Mouse (Mus musculus) urinary bladder, postnatal 10 days (tissue): ENCODE results near the gene Ttl.
A peak's percentile ranks its signal among the peaks of the same experiment; 100 is the strongest.

Experiments used
- DNase-seq: peaks from one replicate; pipeline ENCODE4 v3.0.0; 2022; ENCODE audit warnings: low spot score

Ttl gene

GRCm38 (mm10) chr2:129065437-129066282 is at the start of gene Ttl:
TSS of gene Ttl (plus strand) at chr2:129065942.
- DNase-seq, result peak; percentile 19

DNA sequence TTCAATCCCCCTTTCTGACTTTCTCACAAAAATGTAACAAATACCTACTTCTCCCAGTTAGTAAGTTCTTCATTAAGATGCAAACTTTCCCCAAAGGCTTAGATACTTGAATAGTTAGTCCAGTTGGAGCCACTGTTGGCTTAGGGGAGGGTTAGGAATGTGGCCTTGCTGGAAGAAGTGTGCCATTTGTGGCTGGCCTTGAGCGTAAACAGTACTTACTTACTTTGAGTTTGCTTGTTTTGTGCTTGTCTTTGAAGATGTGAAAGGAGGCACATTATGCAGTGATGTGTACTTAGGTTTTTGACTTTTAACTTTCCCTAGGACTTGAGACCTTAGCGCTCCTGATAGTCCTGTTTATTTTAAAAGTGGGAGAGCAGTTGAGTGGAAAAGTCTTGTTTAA is 45.6 kb upstream of the Ttl start:
- DNase-seq, result no peak

DNA sequence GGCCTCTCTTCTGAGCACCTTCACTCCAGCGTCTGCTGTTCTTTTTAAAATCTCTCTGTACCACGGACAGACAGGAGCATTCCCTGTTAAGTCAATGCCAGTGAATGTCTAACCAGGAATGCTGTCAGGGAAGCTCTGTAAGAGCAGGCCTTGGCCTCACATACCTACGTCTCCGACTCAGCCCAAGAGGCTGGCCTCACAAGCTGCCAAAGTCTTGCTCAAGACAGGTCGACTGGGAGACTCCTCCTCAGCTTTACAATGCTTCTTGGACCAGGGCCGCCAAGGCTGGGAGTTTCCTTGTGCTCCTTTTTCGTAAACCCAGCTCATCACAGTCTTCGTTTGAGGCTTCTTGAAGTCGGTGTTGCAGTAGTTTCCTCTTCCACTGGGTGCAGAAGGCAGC is 40.9 kb upstream of the Ttl start:
- DNase-seq, result no peak

GRCm38 (mm10) chr2:129035381-129035780 is 30.4 kb upstream of the Ttl start:
- no peak for DNase-seq

- no peak for DNase-seq
Observed at GRCm38 (mm10) chr2:129038426-129038936, 27.3 kb upstream of the Ttl start.

- DNase-seq, result no peak
Observed at GRCm38 (mm10) chr2:129038937-129039631, 26.7 kb upstream of the Ttl start.

DNA sequence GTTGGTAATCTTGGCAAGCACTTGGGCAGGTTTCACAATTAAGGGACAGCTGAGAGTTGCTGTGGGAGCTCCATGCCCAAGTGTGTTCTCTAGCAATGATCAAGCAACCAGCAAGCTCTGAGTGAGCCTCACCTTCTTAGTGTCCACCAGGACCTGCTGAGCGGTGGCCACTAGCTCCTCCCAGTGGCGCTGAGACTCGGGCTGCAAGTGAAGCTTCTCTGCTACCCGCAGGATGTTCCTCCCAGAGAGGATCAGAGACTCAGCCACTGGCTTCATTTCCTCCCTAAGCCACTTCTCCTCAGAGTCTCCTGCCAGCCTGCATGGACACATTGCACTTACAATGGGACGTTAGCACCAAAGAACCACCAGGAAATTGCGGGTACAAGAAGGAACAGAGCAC is 25.2 kb upstream of the Ttl start:
- DNase-seq, result no peak

DNA sequence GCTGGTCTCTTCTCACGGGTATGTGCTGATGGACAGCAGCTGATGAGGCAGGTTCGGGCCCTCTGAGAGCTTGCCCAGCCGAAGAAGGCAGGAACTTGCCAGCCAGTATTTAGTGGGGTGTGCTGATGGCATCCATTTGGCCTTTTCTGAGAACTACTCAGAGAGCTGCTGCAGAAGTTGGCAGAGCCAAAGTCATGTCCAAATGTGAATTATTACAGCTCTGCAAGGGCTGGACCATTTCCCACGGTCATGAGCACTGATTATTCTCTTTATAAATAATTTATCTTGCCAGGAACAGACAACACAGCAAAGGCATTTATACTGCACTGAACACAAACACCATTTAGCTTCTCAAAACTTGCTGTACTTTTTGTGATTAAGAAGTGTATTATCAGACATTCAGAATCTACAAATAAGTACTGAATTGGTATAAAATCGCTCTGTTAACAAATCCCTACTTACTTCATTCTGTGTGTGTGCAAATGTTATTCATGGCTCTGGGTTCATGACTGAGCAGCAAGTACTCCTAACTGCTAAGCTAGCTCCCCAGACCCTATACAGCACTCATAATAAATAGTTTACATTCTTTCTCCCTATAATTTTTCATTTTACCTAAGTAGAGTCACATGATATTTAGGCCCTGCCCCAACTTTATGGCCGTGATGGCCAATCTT is 19.4 kb upstream of the Ttl start:
- no peak for DNase-seq

DNA sequence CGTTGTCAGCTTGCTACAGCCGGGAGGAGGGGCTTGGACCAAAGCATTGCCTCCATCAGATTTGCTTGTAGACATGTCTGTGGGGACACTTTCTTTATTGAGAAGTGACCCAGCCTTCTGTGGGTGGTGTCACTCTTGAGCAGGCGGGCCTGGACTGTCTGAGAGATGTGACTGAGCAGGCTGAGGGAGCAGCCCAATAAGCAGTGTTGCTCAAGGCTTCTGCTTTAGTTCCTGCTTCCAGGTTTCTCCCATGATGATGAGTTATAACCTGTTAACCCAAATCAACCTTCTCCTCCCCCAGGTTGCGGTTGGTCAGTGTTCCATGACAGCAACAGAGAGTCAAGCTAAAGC is 18.9 kb upstream of the Ttl start:
- DNase-seq, result no peak

DNA sequence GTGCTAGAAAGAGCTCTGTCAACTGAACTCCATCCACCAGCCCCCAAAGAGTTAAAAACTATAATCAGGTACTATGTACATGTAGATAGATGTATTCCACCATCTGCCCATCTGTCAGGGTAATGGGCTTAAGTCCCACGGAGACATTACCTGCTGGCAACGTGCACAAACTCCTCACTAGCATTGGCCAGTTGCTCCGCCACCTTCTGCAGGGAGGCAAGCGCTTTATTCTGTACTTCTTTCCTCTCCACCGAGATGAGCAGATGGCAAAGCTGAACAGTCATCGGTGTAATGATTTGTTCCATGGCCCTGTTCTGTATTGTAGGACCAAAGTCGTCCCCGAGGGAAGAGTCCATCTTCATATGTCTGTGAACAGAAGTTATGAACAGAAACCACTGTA is 17.9 kb upstream of the Ttl start, which contains the start of gene Vinac1:
Vinac1 (minus strand) TSS at position 362 of the 400 bp plus-strand sequence.
- no peak for DNase-seq

- no peak for DNase-seq
Observed at GRCm38 (mm10) chr2:129052451-129052983, 13.2 kb upstream of the Ttl start.

DNA sequence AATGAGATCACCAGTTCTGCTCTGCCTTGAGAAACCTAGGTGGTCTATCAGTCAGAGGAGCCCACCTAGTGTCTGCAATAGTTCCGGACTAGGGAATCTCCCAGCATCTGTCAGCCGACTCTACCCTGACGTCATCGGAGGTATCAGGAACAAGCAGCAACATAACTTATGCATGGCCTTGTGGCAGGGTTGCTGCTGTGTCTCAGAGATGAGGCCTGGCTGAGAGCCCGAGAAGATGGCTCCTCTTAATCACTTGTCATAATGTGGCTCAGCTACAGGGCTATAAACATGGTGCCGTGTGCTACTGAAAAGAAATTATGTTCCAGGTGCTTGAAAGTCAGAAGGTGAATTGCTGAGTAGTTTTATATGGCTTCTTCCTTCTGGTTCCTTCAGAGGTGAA is 10.0 kb upstream of the Ttl start:
- DNase-seq, result no peak

DNA sequence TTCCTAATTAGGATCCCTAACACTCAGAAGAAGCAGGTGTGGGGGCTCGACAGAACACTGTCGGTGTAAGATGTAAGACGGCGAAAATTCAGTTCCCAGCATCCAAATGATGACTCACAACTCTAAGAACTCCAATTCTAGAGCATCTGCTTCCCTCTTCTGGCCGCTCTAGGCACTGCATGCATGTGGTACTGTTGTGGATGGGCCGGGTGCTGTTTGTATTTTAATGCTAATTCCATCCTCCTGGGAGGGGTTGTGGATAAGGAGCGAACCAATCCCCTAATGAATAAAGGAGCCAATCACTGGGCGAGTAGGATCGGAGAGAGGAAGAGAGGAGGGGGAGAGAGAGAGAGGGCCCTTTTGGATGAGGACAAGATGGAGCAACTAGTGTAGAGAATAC is 9.1 kb upstream of the Ttl start:
- no peak for DNase-seq

- no peak for DNase-seq
Observed at GRCm38 (mm10) chr2:129057256-129057655, 8.5 kb upstream of the Ttl start.

DNA sequence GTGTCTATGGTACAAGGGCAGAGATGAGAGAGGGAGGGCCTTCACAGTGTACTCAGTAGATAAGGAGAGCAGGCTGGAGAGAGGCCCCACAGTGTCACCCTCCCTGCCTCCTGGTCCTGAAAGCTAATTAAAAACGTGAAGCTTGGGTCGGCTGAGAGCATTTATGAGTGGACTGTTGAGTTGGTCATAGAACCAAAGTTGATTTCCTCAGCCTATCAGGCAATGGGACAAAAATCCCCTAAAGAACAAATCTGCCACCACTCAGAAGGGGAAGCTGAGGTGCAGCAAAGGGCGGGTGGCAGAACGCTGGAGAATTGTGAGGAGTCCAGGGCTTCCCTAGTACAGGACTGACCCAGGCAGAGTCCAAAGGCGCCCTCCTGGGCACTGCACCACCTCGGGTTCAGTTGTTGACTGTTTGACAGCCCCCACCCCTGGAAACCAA is 7.8 kb upstream of the Ttl start:
- DNase-seq, result no peak

- DNase-seq, result no peak
Observed at GRCm38 (mm10) chr2:129061456-129062059, 4.2 kb upstream of the Ttl start.

DNA sequence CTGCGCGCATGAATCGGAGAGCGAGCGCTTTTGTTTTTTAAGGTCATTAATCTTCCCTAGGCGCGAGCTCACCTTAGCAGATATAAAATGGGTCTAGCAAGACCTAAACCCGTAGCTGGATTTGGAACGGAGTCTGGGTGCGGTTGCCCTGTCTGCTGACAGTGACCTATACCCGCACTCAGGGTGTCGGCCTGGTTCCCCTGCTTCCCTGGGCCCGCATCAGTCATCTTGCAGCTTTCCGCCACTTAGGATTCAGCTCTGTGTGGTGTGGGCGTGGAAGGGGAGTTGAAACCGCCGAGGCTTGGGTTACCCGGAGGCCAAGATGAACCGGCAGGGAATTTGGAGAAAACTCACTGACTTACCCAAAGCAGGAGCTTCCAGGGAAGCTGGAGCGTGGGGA is 584 bp downstream of the Ttl start:
- no peak for DNase-seq

- no peak for DNase-seq
Observed at GRCm38 (mm10) chr2:129070296-129070695, 4.6 kb downstream of the Ttl start.

DNA sequence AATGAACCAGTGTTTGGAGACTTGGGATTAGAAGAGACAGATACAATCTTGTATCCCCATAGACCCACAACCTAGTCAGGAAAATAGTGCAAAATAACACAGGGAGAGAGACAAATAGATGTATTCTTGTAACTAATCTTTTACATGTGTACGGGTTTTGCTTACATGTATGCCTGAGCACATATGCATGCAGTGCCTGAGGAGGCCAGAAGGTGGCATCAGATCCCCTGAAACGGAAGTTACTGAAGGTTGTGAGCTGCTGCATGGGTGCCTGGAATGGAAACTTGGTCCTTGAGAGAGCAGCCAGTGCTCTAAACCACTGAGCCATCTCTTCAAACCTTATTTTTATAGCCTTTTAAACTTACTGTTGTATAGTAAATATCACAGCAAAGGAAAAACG is 12.6 kb downstream of the Ttl start:
- no peak for DNase-seq

- no peak for DNase-seq
Observed at GRCm38 (mm10) chr2:129079194-129079593, 13.5 kb downstream of the Ttl start.

DNA sequence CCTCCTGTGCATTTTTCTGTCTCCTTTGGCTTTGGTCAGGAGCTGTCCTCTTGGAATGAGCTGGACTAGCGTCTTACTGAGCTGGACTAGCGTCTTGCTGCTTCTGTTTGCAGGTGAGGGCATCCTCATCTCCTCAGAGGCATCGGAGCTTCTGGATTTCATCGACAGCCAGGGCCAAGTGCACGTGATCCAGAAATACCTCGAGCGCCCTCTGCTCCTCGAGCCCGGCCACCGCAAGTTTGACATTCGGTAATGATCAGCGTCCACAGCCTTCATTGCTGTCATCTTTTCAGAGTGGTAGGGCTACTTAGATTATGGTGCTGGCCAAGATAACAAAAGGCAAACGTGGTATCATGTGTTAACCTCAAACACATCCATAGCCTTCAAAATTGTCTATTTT is 15.4 kb downstream of the Ttl start:
- no peak for DNase-seq

GRCm38 (mm10) chr2:129083514-129083913 is 17.8 kb downstream of the Ttl start:
- DNase-seq, result no peak
